Mouse (Mus musculus): ENCODE data around the gene Cdpf1. TPM values are rescaled to one million over a fixed set of nuclear protein-coding genes. Genes with fewer than 3 reads are reported as not detected.

Gene Cdpf1
- polyA plus RNA-seq, 1 experiment from 2014 or later: 22.0 TPM

- Histone ChIP-seq H3K4me3 (ENCODE audit: low read depth, low read length) (no peak overlapping the region), H3K27me3 (ENCODE audit: control insufficient read depth, insufficient read depth, low read length) (no peaks in the 10 kb centered on the region), H3K4me1 (replicated peaks; ENCODE audit: control insufficient read depth, insufficient read depth, low read length) (peaks cover 2% of the 10 kb centered on the region; the same call in 1 of the 2 replicates), H3K27ac (ENCODE audit: low read depth, low read length) (no peak overlapping the region), H3K36me3 (ENCODE audit: control insufficient read depth, insufficient read depth, low read length) (no peaks in the 10 kb centered on the region), H3K9me3 (ENCODE audit: control insufficient read depth, low read length) (no peaks in the 10 kb centered on the region), H3K4me2 (replicated peaks; ENCODE audit: low read depth, low read length) (no peak overlapping the region), H3K9ac (ENCODE audit: low read depth, low read length) (no peak overlapping the region)
- WGBS: 76% methylated on average over 10 of the region's 10 CpGs
- ATAC-seq (ENCODE audit: low FRiP score) (no peak), DNase-seq (ENCODE audit: low spot score) (no peak)
Observed at GRCm38 (mm10) chr15:85813428-85813827, 1.9 kb upstream of the Cdpf1 start.

- ATAC-seq (ENCODE audit: low FRiP score) (peak; percentile 90), DNase-seq (ENCODE audit: low spot score) (no peak)
- peak overlapping the region; percentile 84 for H3K4me2 ChIP-seq (replicated peaks; ENCODE audit: low read depth, low read length)
- H3K27ac ChIP-seq (ENCODE audit: low read depth, low read length): peak overlapping the region; percentile 61
- peak overlapping the region; percentile 79 for H3K9ac ChIP-seq (ENCODE audit: low read depth, low read length)
- H3K36me3 ChIP-seq (ENCODE audit: control insufficient read depth, insufficient read depth, low read length): no peaks in the 10 kb centered on the region
- H3K27me3 ChIP-seq (ENCODE audit: control insufficient read depth, insufficient read depth, low read length): no peaks in the 10 kb centered on the region
- WGBS: 6% methylated on average over 35 of the region's 36 CpGs
- H3K4me1 ChIP-seq (replicated peaks; ENCODE audit: control insufficient read depth, insufficient read depth, low read length): peaks cover 2% of the 10 kb centered on the region; the same call in 1 of the 2 replicates
- no peaks in the 10 kb centered on the region for H3K9me3 ChIP-seq (ENCODE audit: control insufficient read depth, low read length)
- peak overlapping the region; percentile 80 for H3K4me3 ChIP-seq (ENCODE audit: low read depth, low read length)
Observed at GRCm38 (mm10) chr15:85810806-85811521, 533 bp downstream of the Cdpf1 start.

GRCm38 (mm10) chr15:85810462-85810805 is 1.1 kb downstream of the Cdpf1 start:
- DNase-seq (ENCODE audit: low spot score) (no peak), ATAC-seq (ENCODE audit: low FRiP score) (no peak)
- Histone ChIP-seq H3K27ac (ENCODE audit: low read depth, low read length) (no peak overlapping the region), H3K9ac (ENCODE audit: low read depth, low read length) (peak overlapping the region; percentile 79; the same call in 1 of the 2 replicates), H3K4me1 (replicated peaks; ENCODE audit: control insufficient read depth, insufficient read depth, low read length) (peaks cover 2% of the 10 kb centered on the region; the same call in 1 of the 2 replicates), H3K9me3 (ENCODE audit: control insufficient read depth, low read length) (no peaks in the 10 kb centered on the region), H3K27me3 (ENCODE audit: control insufficient read depth, insufficient read depth, low read length) (no peaks in the 10 kb centered on the region), H3K4me2 (replicated peaks; ENCODE audit: low read depth, low read length) (peak overlapping the region; percentile 84; the same call in 1 of the 2 replicates), H3K4me3 (ENCODE audit: low read depth, low read length) (no peak overlapping the region; the same call in 1 of the 2 replicates), H3K36me3 (ENCODE audit: control insufficient read depth, insufficient read depth, low read length) (no peaks in the 10 kb centered on the region)
- WGBS: 88% methylated on average over 5 of the region's 5 CpGs

GRCm38 (mm10) chr15:85809091-85809490 is 2.4 kb downstream of the Cdpf1 start:
- H3K27ac ChIP-seq (ENCODE audit: low read depth, low read length): no peak overlapping the region
- H3K9me3 ChIP-seq (ENCODE audit: control insufficient read depth, low read length): no peaks in the 10 kb centered on the region
- H3K9ac ChIP-seq (ENCODE audit: low read depth, low read length): no peak overlapping the region
- DNase-seq (ENCODE audit: low spot score) (no peak), ATAC-seq (ENCODE audit: low FRiP score) (no peak)
- 86% methylated on average over 12 of the region's 12 CpGs for WGBS
- H3K36me3 ChIP-seq (ENCODE audit: control insufficient read depth, insufficient read depth, low read length): no peaks in the 10 kb centered on the region
- no peak overlapping the region for H3K4me2 ChIP-seq (replicated peaks; ENCODE audit: low read depth, low read length)
- peaks cover 2% of the 10 kb centered on the region; the same call in 1 of the 2 replicates for H3K4me1 ChIP-seq (replicated peaks; ENCODE audit: control insufficient read depth, insufficient read depth, low read length)
- no peak overlapping the region for H3K4me3 ChIP-seq (ENCODE audit: low read depth, low read length)
- no peaks in the 10 kb centered on the region for H3K27me3 ChIP-seq (ENCODE audit: control insufficient read depth, insufficient read depth, low read length)

- no peaks in the 10 kb centered on the region for H3K36me3 ChIP-seq (ENCODE audit: control insufficient read depth, insufficient read depth, low read length)
- H3K9me3 ChIP-seq (ENCODE audit: control insufficient read depth, low read length): no peaks in the 10 kb centered on the region
- no peak overlapping the region for H3K27ac ChIP-seq (ENCODE audit: low read depth, low read length)
- no peak overlapping the region for H3K4me3 ChIP-seq (ENCODE audit: low read depth, low read length)
- 46% methylated on average over 8 of the region's 8 CpGs for WGBS
- ATAC-seq (ENCODE audit: low FRiP score) (no peak), DNase-seq (ENCODE audit: low spot score) (no peak)
- H3K9ac ChIP-seq (ENCODE audit: low read depth, low read length): no peak overlapping the region
- H3K27me3 ChIP-seq (ENCODE audit: control insufficient read depth, insufficient read depth, low read length): no peaks in the 10 kb centered on the region
- H3K4me2 ChIP-seq (replicated peaks; ENCODE audit: low read depth, low read length): no peak overlapping the region
- H3K4me1 ChIP-seq (replicated peaks; ENCODE audit: control insufficient read depth, insufficient read depth, low read length): peaks cover 2% of the 10 kb centered on the region; the same call in 1 of the 2 replicates
Observed at GRCm38 (mm10) chr15:85808434-85808833, 3.1 kb downstream of the Cdpf1 start.

- Histone ChIP-seq H3K36me3 (ENCODE audit: control insufficient read depth, insufficient read depth, low read length) (no peaks in the 10 kb centered on the region), H3K9ac (ENCODE audit: low read depth, low read length) (no peak overlapping the region), H3K27me3 (ENCODE audit: control insufficient read depth, insufficient read depth, low read length) (no peaks in the 10 kb centered on the region), H3K4me2 (replicated peaks; ENCODE audit: low read depth, low read length) (no peak overlapping the region), H3K27ac (ENCODE audit: low read depth, low read length) (no peak overlapping the region), H3K9me3 (ENCODE audit: control insufficient read depth, low read length) (no peaks in the 10 kb centered on the region), H3K4me1 (replicated peaks; ENCODE audit: control insufficient read depth, insufficient read depth, low read length) (peaks cover 2% of the 10 kb centered on the region; the same call in 1 of the 2 replicates), H3K4me3 (ENCODE audit: low read depth, low read length) (no peak overlapping the region)
- WGBS: 80% methylated on average over 6 of the region's 6 CpGs
- ATAC-seq (ENCODE audit: low FRiP score) (no peak), DNase-seq (ENCODE audit: low spot score) (no peak)
Observed at GRCm38 (mm10) chr15:85808031-85808430, 3.5 kb downstream of the Cdpf1 start.

- 81% methylated on average over 4 of the region's 4 CpGs for WGBS
- ATAC-seq (ENCODE audit: low FRiP score) (no peak), DNase-seq (ENCODE audit: low spot score) (no peak)
- H3K27me3 ChIP-seq (ENCODE audit: control insufficient read depth, insufficient read depth, low read length): no peaks in the 10 kb centered on the region
- H3K4me1 ChIP-seq (replicated peaks; ENCODE audit: control insufficient read depth, insufficient read depth, low read length): peaks cover 2% of the 10 kb centered on the region; the same call in 1 of the 2 replicates
- no peak overlapping the region for H3K4me2 ChIP-seq (replicated peaks; ENCODE audit: low read depth, low read length)
- H3K9ac ChIP-seq (ENCODE audit: low read depth, low read length): no peak overlapping the region
- no peak overlapping the region for H3K27ac ChIP-seq (ENCODE audit: low read depth, low read length)
- no peaks in the 10 kb centered on the region for H3K36me3 ChIP-seq (ENCODE audit: control insufficient read depth, insufficient read depth, low read length)
- no peak overlapping the region for H3K4me3 ChIP-seq (ENCODE audit: low read depth, low read length)
- no peaks in the 10 kb centered on the region for H3K9me3 ChIP-seq (ENCODE audit: control insufficient read depth, low read length)
Observed at GRCm38 (mm10) chr15:85807404-85807803, 4.1 kb downstream of the Cdpf1 start.

GRCm38 (mm10) chr15:85806886-85807285 is 4.6 kb downstream of the Cdpf1 start:
- Histone ChIP-seq H3K9ac (ENCODE audit: low read depth, low read length) (no peak overlapping the region), H3K27ac (ENCODE audit: low read depth, low read length) (no peak overlapping the region), H3K4me3 (ENCODE audit: low read depth, low read length) (no peak overlapping the region), H3K4me2 (replicated peaks; ENCODE audit: low read depth, low read length) (no peak overlapping the region), H3K4me1 (replicated peaks; ENCODE audit: control insufficient read depth, insufficient read depth, low read length) (peaks cover 2% of the 10 kb centered on the region; the same call in 1 of the 2 replicates), H3K27me3 (ENCODE audit: control insufficient read depth, insufficient read depth, low read length) (no peaks in the 10 kb centered on the region), H3K9me3 (ENCODE audit: control insufficient read depth, low read length) (no peaks in the 10 kb centered on the region), H3K36me3 (ENCODE audit: control insufficient read depth, insufficient read depth, low read length) (no peaks in the 10 kb centered on the region)
- 81% methylated on average over 4 of the region's 4 CpGs for WGBS
- DNase-seq (ENCODE audit: low spot score) (no peak), ATAC-seq (ENCODE audit: low FRiP score) (no peak)

- Histone ChIP-seq H3K9ac (ENCODE audit: low read depth, low read length) (no peak overlapping the region), H3K27ac (ENCODE audit: low read depth, low read length) (no peak overlapping the region), H3K4me2 (replicated peaks; ENCODE audit: low read depth, low read length) (no peak overlapping the region), H3K4me1 (replicated peaks; ENCODE audit: control insufficient read depth, insufficient read depth, low read length) (no peaks in the 10 kb centered on the region), H3K4me3 (ENCODE audit: low read depth, low read length) (no peak overlapping the region), H3K36me3 (ENCODE audit: control insufficient read depth, insufficient read depth, low read length) (no peaks in the 10 kb centered on the region), H3K27me3 (ENCODE audit: control insufficient read depth, insufficient read depth, low read length) (no peaks in the 10 kb centered on the region), H3K9me3 (ENCODE audit: control insufficient read depth, low read length) (no peaks in the 10 kb centered on the region)
- no peak for ATAC-seq (ENCODE audit: low FRiP score)
- no peak for DNase-seq (ENCODE audit: low spot score)
- WGBS: 94% methylated on average over 2 of the region's 2 CpGs
Observed at GRCm38 (mm10) chr15:85802931-85803330, 8.6 kb downstream of the Cdpf1 start.
